Mouse (Mus musculus): ENCODE data around the gene Prok2. TPM values are rescaled to one million over a fixed set of nuclear protein-coding genes. Genes with fewer than 3 reads are reported as not detected.
A peak's percentile ranks its signal among the peaks of the same experiment; 100 is the strongest.

Prok2 gene
- total and polyA plus RNA-seq, 3 experiments: 0.21 TPM; not detected in 2

DNA sequence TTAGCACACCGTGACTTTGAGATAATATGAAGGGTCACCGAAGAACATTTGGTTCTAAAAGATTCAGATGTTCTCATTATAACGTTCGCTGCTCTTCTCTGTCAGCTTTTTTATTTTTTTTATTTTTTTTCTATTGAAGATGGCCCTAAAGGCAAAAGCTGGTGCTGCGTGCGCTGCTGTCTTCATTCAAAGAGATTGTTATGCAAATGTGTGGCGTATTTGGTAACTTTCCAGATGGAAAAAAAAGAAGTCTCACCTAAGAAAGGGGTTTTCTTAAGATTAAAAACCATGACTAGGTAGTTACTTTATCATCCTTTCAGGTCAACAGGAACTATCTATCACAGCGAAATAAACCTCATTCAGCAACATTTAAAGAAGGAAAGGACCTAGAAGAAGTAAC lies 6.5 kb upstream of the Prok2 start (continued):
- TF ChIP-seq UBTF (IDR thresholded peaks at IDR 0.05; ENCODE audit: low read depth, low read length): no peak
- 0 out of 2 replicates have a peak, but pooled peaks have one; percentile 20 for TF ChIP-seq HCFC1 (IDR thresholded peaks at IDR 0.05; ENCODE audit: low read depth, low read length)
- TF ChIP-seq IRF4 (IDR thresholded peaks at IDR 0.05; ENCODE audit: low read depth, low read length): peak; percentile 64; the same call in 1 of the 2 replicates
- TF ChIP-seq ZNF384 (IDR thresholded peaks at IDR 0.05; ENCODE audit: low read depth, low read length): peak; percentile 93
- peak; percentile 38; the same call in 1 of the 2 replicates for TF ChIP-seq POLR2A (IDR thresholded peaks at IDR 0.05; ENCODE audit: low read depth, low read length)
- no peak for TF ChIP-seq ELF1 (IDR thresholded peaks at IDR 0.05; ENCODE audit: low read depth, low read length)
- TF ChIP-seq ZMIZ1 (IDR thresholded peaks at IDR 0.05; ENCODE audit: low read depth, low read length): no peak
- no peak; the same call in 1 of the 2 replicates for TF ChIP-seq RCOR1 (conservative IDR thresholded peaks at IDR 0.05; ENCODE audit: low read depth, low read length)
- no peak for TF ChIP-seq ZKSCAN1 (IDR thresholded peaks at IDR 0.05; ENCODE audit: borderline replicate concordance, low read depth, low read length)
- TF ChIP-seq ETS1 (conservative IDR thresholded peaks at IDR 0.05; ENCODE audit: low read depth, low read length): peak; percentile 69; the same call in 1 of the 2 replicates
- TF ChIP-seq CHD2 (IDR thresholded peaks at IDR 0.05; ENCODE audit: low read length): 0 out of 2 replicates have a peak, but pooled peaks have one; percentile 36
- no peak for TF ChIP-seq POLR2AphosphoS2 (IDR thresholded peaks at IDR 0.05; ENCODE audit: low read depth, low read length)
- 0 out of 2 replicates have a peak, but pooled peaks have one; percentile 31 for TF ChIP-seq E2F4 (IDR thresholded peaks at IDR 0.05; ENCODE audit: insufficient replicate concordance, low read depth, low read length)
- no peak for TF ChIP-seq USF2 (conservative IDR thresholded peaks at IDR 0.05; ENCODE audit: low read depth, low read length)
- no peak for TF ChIP-seq PAX5 (IDR thresholded peaks at IDR 0.05; ENCODE audit: low read length)
- TF ChIP-seq TBP (conservative IDR thresholded peaks at IDR 0.05; ENCODE audit: low read depth, low read length): no peak
- TF ChIP-seq EP300 (IDR thresholded peaks at IDR 0.05; ENCODE audit: low read length): peak; percentile 92
- TF ChIP-seq MAFK (IDR thresholded peaks at IDR 0.05; ENCODE audit: insufficient replicate concordance, low read length): peak; percentile 69; the same call in 1 of the 2 replicates

DNA sequence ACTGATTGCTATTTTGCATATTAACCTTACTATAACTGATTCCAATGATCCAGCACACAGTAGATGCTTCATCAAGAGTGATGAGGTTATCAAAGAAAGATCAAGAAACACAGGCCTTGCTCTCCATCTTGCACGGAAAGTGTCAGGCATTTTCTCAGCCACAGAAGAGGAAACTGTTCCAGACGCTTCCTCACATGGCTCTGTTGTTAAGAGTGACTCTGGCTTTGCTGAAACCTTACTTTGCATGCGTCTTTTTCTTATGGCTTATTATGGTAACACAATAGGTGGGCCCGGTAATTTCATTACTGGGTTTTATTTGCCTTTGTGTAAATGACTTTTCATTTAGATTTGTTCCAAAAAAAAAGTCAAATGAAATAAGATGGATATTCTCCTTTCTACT lies 5.7 kb upstream of the Prok2 start:
- Histone ChIP-seq H3K4me2 (ENCODE audit: insufficient read depth, low read depth, poor library complexity, severe bottlenecking) (peak overlapping the region; percentile 25), H3K36me3 (replicated peaks in 1 of 2; ENCODE audit: control insufficient read depth in 1 of 2, insufficient read depth in 1 of 2, low read length in 1 of 2) (no peaks in the 10 kb centered on the region), H3K9ac (ENCODE audit: insufficient read depth, low read depth) (no peak overlapping the region), H3K4me3 (replicated peaks in 1 of 3; ENCODE audit: low read depth in 2 of 3, low read length in 2 of 3, poor library complexity in 1 of 3) (no peak overlapping the region), H3K79me2 (replicated peaks; ENCODE audit: control insufficient read depth, extremely low read depth, insufficient read depth, poor library complexity, severe bottlenecking) (no peaks in the 10 kb centered on the region), H3K27ac (ENCODE audit: insufficient read depth, low read depth) (peak overlapping the region; percentile 51; the same call in 1 of the 2 replicates), H3K27me3 (replicated peaks) (no peaks in the 10 kb centered on the region), H3K4me1 (ENCODE audit: control insufficient read depth in 1 of 2, insufficient read depth in 2 of 2) (peaks cover 10 to 57% of the 10 kb centered on the region in 2 experiments), H3K9me3 (replicated peaks; ENCODE audit: low read length) (no peaks in the 10 kb centered on the region)
- in situ Hi-C loops (cut with MboI; ENCODE audit: low pct_ligation_motif_present, low pct_unique_long_range_greater_than_20kb, low sequenced_read_pairs) (no loop called here), dilution Hi-C loops (cut with MboI; ENCODE audit: extremely low pct_ligation_motif_present, extremely low pct_unique_long_range_greater_than_20kb, low sequenced_read_pairs) (no loop called here)
- TF ChIP-seq ETS1 (conservative IDR thresholded peaks at IDR 0.05; ENCODE audit: low read depth, low read length) (0 out of 2 replicates have a peak, but pooled peaks have one; percentile 12), MYC (IDR thresholded peaks at IDR 0.05; ENCODE audit: low read depth, low read length) (0 out of 2 replicates have a peak, but pooled peaks have one; percentile 14), MAX (IDR thresholded peaks at IDR 0.05; ENCODE audit: low read length) (peak; percentile 57; the same call in 1 of the 2 replicates), CHD1 (IDR thresholded peaks at IDR 0.05; ENCODE audit: low read depth, low read length) (no peak)
- DNase-seq (ENCODE audit: extremely low read depth): peak; percentile 50
